Mouse (Mus musculus) liver, adult (tissue): Measurements from ENCODE around the gene Fscn3.

Experiments
- GATA4 ChIP-seq: IDR thresholded peaks from 2 replicates; pipeline ENCODE4 v1.6.1; 2014; ENCODE audit warnings: mild to moderate bottlenecking, low read length; ENCODE audit not compliant: insufficient replicate concordance

Gene Fscn3

GRCm38 (mm10) chr6:28427096-28427839, at the start of gene Fscn3:
TSS of gene Fscn3 (plus strand) at chr6:28427789.
- no peak for TF ChIP-seq GATA4

- no peak for TF ChIP-seq GATA4
Measured at GRCm38 (mm10) chr6:28381983-28382382, 45.6 kb upstream of the Fscn3 start.

DNA sequence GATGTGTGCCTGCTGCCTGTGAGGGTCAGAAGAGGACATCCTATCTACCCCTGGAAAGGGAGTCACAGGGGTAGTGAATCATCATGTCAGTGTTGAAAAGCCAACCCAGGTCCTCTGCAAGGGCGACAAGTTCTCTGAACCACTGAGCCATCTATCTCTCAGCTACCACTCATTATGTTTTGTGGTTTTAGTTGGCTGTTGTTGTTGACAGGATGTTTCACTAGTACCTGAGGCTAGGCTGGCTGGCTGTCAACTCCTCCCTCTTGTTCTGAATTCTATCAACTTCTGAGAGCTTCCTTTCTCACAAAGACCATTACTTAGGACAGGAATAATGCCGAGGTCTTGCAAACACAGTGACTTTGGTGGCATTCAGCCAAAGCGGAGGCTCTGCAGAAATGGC, 42.4 kb upstream of the Fscn3 start:
- no peak for TF ChIP-seq GATA4

GRCm38 (mm10) chr6:28389038-28389437, 38.6 kb upstream of the Fscn3 start:
- no peak for TF ChIP-seq GATA4

GRCm38 (mm10) chr6:28396051-28396852, 31.3 kb upstream of the Fscn3 start:
- no peak for TF ChIP-seq GATA4

GRCm38 (mm10) chr6:28396853-28397457, 30.6 kb upstream of the Fscn3 start:
- no peak for TF ChIP-seq GATA4

GRCm38 (mm10) chr6:28397681-28398203, 29.8 kb upstream of the Fscn3 start, which contains the start of gene Zfp800:
TSS of gene Zfp800 (minus strand) at chr6:28398005.
- no peak for TF ChIP-seq GATA4

- no peak for TF ChIP-seq GATA4
Measured at GRCm38 (mm10) chr6:28398726-28399125, 28.9 kb upstream of the Fscn3 start.

DNA sequence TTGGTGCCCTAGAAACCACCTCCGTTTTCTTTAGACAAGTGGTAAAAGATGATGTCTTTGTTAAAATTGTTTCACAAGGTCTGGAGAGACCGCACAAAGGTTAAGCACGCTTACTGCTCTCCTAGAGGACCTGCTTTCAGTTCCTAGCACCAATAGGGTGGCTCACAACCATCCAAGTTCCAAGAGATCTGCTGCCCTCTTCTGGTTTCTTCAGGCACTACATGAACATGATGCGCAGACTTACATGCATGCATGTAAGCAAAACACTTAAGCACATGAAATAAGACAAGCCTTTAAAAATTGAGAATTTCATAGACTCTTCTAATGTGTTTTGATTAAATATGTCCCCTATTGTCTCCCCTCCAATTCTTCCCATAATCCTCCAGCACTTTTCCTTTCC, 27.8 kb upstream of the Fscn3 start:
- no peak for TF ChIP-seq GATA4

GRCm38 (mm10) chr6:28410053-28410452, 17.5 kb upstream of the Fscn3 start:
- TF ChIP-seq GATA4: peak; percentile 32; the same call in 1 of the 2 replicates

GRCm38 (mm10) chr6:28411236-28411635, 16.4 kb upstream of the Fscn3 start:
- TF ChIP-seq GATA4: no peak

DNA sequence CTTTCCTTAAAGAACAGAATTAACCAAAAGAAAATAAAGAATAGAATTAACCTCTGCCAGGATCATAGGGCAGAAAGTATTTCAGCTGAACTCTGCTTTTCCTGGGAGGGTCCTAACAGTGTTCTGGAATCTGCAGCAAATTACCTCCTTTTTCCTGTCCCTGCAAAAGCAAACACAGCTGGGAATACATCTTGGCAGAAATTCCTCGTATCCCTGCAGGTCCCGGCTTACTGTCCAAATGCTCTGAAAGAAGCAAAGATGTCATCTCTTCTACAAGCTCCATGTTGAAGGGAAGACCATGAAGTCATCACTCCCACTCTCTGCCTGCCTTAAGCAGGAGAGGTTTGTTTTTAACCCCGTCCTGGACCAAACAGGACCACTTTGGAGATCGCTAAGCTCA, 10.6 kb upstream of the Fscn3 start:
- no peak for TF ChIP-seq GATA4

DNA sequence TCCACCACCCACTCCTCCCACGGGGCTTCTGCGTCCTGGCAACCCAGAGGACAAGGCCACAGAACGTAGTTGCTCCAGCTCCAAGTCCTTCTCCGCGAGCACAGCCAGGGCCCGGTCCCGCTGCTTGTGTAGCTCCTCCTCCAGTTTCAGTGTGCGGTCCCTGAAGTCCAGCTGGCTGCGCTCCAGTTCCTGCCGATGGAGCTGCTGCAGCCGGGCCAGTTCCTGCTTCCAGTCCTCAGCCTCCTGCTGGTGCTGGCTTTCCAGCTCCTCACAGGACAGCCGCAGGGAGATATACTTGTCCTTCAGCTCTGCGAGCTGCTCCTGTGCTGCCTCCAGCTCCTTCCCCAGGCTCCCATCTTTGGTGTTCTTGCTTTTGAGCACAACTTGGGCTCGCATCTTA, 9.1 kb upstream of the Fscn3 start:
- TF ChIP-seq GATA4: peak; percentile 37; the same call in 1 of the 2 replicates

- TF ChIP-seq GATA4: no peak
Measured at GRCm38 (mm10) chr6:28419673-28420072, 7.9 kb upstream of the Fscn3 start.

GRCm38 (mm10) chr6:28420361-28420760, 7.2 kb upstream of the Fscn3 start:
- TF ChIP-seq GATA4: no peak
